Mouse (Mus musculus): ENCODE measurements around the gene Soat1. TPM values are rescaled to one million over a fixed set of nuclear protein-coding genes. Genes with fewer than 3 reads are reported as not detected.
"Not testable (repeated sequence)": the region's sequence is repeated elsewhere in the genome, so short reads cannot be mapped to it uniquely, and the experiment has no call there.

Soat1 gene
- polyA plus RNA-seq (2015; fragmentation: Nextera tagmentation; extraction: Ambion mirVana), result 84.4 and 93.9 TPM in 2 replicates

GRCm38 (mm10) chr1:156473961-156474503, at the start of gene Soat1:
TSS of gene Soat1 (minus strand) at chr1:156474331.
- H3K27me3 ChIP-seq (replicated peaks; ENCODE audit: control insufficient read depth, insufficient read depth, low read length), result no peaks in the 10 kb centered on the region
- peak within 1 kb of the TSS; percentile 71 for H3K4me2 ChIP-seq (ENCODE audit: low read depth, low read length)
- H3K9me3 ChIP-seq (ENCODE audit: control insufficient read depth, low read length), result no peaks in the 10 kb centered on the region
- peak within 1 kb of the TSS; percentile 89 for H3K9ac ChIP-seq (ENCODE audit: low read depth, low read length)
- peaks cover 11% of the 10 kb centered on the region for H3K4me1 ChIP-seq (ENCODE audit: control insufficient read depth, insufficient read depth, low read length)
- peak; percentile 81 for ATAC-seq
- no peaks in the 10 kb centered on the region for H3K36me3 ChIP-seq (ENCODE audit: control insufficient read depth, insufficient read depth, low read length)
- peak within 1 kb of the TSS; percentile 90 for H3K4me3 ChIP-seq (ENCODE audit: low read length)
- peak within 1 kb of the TSS; percentile 91 for H3K27ac ChIP-seq (ENCODE audit: low read length)
- WGBS, result under 1% methylated on average over 44 of the region's 46 CpGs

- H3K4me2 ChIP-seq (ENCODE audit: low read depth, low read length); H3K27ac ChIP-seq (ENCODE audit: low read length); H3K4me1 ChIP-seq (ENCODE audit: control insufficient read depth, insufficient read depth, low read length); H3K9me3 ChIP-seq (ENCODE audit: control insufficient read depth, low read length); ATAC-seq; H3K36me3 ChIP-seq (ENCODE audit: control insufficient read depth, insufficient read depth, low read length); H3K4me3 ChIP-seq (ENCODE audit: low read length); H3K27me3 ChIP-seq (replicated peaks; ENCODE audit: control insufficient read depth, insufficient read depth, low read length); H3K9ac ChIP-seq (ENCODE audit: low read depth, low read length): not testable (repeated sequence)
- 93% methylated on average over 21 of the region's 22 CpGs for WGBS
Observed at GRCm38 (mm10) chr1:156523842-156524241, 49.7 kb upstream of the Soat1 start, which contains the start of gene Gm10031. TSS of gene Gm10031 (plus strand) at chr1:156524012.

GRCm38 (mm10) chr1:156521796-156522517, 47.8 kb upstream of the Soat1 start:
- H3K4me1 ChIP-seq (ENCODE audit: control insufficient read depth, insufficient read depth, low read length), result no peaks in the 10 kb centered on the region
- peak; percentile 85 for ATAC-seq
- H3K9me3 ChIP-seq (ENCODE audit: control insufficient read depth, low read length), result no peaks in the 10 kb centered on the region
- H3K4me2 ChIP-seq (ENCODE audit: low read depth, low read length), result peak overlapping the region; percentile 40
- 54% methylated on average over 15 of the region's 15 CpGs for WGBS
- peak overlapping the region; percentile 46; the same call in 1 of the 2 replicates for H3K9ac ChIP-seq (ENCODE audit: low read depth, low read length)
- H3K27me3 ChIP-seq (replicated peaks; ENCODE audit: control insufficient read depth, insufficient read depth, low read length), result no peaks in the 10 kb centered on the region
- H3K4me3 ChIP-seq (ENCODE audit: low read length), result 0 out of 2 replicates have a peak overlapping the region, but pooled peaks have one; percentile 5
- H3K36me3 ChIP-seq (ENCODE audit: control insufficient read depth, insufficient read depth, low read length), result no peaks in the 10 kb centered on the region
- peak overlapping the region; percentile 78 for H3K27ac ChIP-seq (ENCODE audit: low read length)

DNA sequence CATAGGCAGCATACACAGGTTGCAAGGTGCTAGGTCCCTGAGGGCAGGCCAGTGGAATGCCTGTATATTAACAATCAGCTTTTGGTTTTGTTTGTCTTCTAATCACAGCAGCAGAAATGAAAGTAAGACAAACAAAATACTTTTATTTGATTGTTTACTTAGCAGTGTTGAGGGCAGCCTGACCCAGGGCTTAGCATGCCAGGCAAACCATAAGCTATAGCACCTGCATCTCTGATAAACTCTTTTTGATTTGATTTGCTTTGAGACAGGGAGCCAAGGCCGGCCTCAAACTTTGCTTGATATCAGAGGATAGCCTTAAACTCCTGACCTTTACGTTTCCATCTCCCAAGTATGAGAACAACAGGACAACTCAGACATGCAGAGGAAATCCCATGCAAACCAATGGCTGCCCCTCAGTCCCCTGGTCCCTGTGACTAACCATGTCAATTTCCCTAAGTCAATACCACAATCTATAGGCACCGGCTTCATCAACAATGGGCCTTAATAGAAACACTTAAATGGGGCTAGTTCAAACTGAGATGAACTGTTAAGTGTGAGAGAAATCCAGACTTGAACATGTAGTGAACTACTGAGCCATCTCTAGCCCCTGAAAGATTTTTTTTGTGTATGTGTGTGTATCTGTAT, 46.1 kb upstream of the Soat1 start:
- WGBS, result 61% methylated on average over 3 of the region's 3 CpGs
- H3K27me3 ChIP-seq (replicated peaks; ENCODE audit: control insufficient read depth, insufficient read depth, low read length), result no peaks in the 10 kb centered on the region
- no peaks in the 10 kb centered on the region for H3K4me1 ChIP-seq (ENCODE audit: control insufficient read depth, insufficient read depth, low read length)
- H3K4me2 ChIP-seq (ENCODE audit: low read depth, low read length), result no peak overlapping the region
- no peaks in the 10 kb centered on the region for H3K36me3 ChIP-seq (ENCODE audit: control insufficient read depth, insufficient read depth, low read length)
- no peak for ATAC-seq
- H3K9me3 ChIP-seq (ENCODE audit: control insufficient read depth, low read length), result no peaks in the 10 kb centered on the region
- H3K4me3 ChIP-seq (ENCODE audit: low read length), result no peak overlapping the region
- no peak overlapping the region for H3K27ac ChIP-seq (ENCODE audit: low read length)
- no peak overlapping the region for H3K9ac ChIP-seq (ENCODE audit: low read depth, low read length)

GRCm38 (mm10) chr1:156507753-156508152, 33.6 kb upstream of the Soat1 start:
- Histone ChIP-seq H3K4me2 (ENCODE audit: low read depth, low read length) (no peak overlapping the region), H3K27ac (ENCODE audit: low read length) (no peak overlapping the region), H3K36me3 (ENCODE audit: control insufficient read depth, insufficient read depth, low read length) (no peaks in the 10 kb centered on the region), H3K4me3 (ENCODE audit: low read length) (no peak overlapping the region), H3K9me3 (ENCODE audit: control insufficient read depth, low read length) (no peaks in the 10 kb centered on the region), H3K9ac (ENCODE audit: low read depth, low read length) (no peak overlapping the region), H3K27me3 (replicated peaks; ENCODE audit: control insufficient read depth, insufficient read depth, low read length) (no peaks in the 10 kb centered on the region), H3K4me1 (ENCODE audit: control insufficient read depth, insufficient read depth, low read length) (no peaks in the 10 kb centered on the region)
- 85% methylated on average over 3 of the region's 3 CpGs for WGBS
- ATAC-seq, result no peak

DNA sequence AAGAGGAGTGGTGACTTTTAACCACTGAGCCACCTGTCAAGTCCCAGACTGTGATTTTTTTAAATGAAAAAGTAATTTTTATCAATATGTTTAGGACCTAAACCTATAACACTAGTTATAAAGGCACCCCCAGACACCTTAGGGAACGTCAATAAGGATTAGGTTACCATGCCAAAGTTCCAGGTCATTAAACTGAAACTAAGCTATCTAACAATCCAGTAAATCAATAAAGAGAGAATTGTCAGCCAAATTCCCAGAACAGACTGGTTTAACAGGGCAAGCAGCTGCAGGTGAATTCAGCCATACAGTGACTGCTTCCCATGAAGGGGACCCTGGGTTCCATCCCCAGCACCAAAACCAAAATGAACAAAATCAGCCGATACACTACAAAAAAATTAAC, 31.8 kb upstream of the Soat1 start:
- no peak overlapping the region for H3K27ac ChIP-seq (ENCODE audit: low read length)
- no peak overlapping the region for H3K4me2 ChIP-seq (ENCODE audit: low read depth, low read length)
- WGBS, result 80% methylated on average over 2 of the region's 2 CpGs
- H3K4me3 ChIP-seq (ENCODE audit: low read length), result no peak overlapping the region
- H3K9ac ChIP-seq (ENCODE audit: low read depth, low read length), result no peak overlapping the region
- H3K9me3 ChIP-seq (ENCODE audit: control insufficient read depth, low read length), result no peaks in the 10 kb centered on the region
- H3K36me3 ChIP-seq (ENCODE audit: control insufficient read depth, insufficient read depth, low read length), result no peaks in the 10 kb centered on the region
- ATAC-seq, result no peak
- H3K27me3 ChIP-seq (replicated peaks; ENCODE audit: control insufficient read depth, insufficient read depth, low read length), result no peaks in the 10 kb centered on the region
- no peaks in the 10 kb centered on the region for H3K4me1 ChIP-seq (ENCODE audit: control insufficient read depth, insufficient read depth, low read length)

DNA sequence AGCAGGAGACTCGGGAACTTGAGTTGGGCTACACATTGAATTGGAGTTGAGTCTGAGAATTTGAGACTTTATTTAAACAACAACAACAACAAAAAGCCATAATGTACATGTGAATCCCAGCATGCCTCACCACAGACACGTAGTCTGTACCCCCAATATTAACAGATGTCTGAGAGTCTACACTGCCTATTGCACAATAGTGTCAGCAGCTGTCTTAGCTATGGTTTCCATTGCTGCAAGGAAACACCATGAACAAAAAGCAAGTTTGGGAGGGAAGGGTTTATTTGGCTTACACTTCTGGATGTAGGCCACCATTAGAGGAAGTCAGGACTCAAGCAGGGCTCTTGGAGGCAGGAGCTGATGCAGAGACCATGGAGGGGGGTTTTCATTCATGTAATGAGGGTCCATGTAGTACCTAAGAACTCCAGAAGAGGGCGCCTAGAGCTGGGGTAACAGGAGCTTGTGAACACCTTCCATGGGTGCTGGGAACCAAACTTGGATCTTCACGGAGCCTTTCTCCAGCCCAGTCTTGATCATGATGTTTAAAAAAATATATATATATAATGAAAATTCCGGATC, 30.9 kb upstream of the Soat1 start:
- ATAC-seq, result no peak
- Histone ChIP-seq H3K9ac (ENCODE audit: low read depth, low read length) (no peak overlapping the region), H3K9me3 (ENCODE audit: control insufficient read depth, low read length) (no peaks in the 10 kb centered on the region), H3K36me3 (ENCODE audit: control insufficient read depth, insufficient read depth, low read length) (no peaks in the 10 kb centered on the region), H3K27ac (ENCODE audit: low read length) (no peak overlapping the region), H3K4me1 (ENCODE audit: control insufficient read depth, insufficient read depth, low read length) (no peaks in the 10 kb centered on the region), H3K27me3 (replicated peaks; ENCODE audit: control insufficient read depth, insufficient read depth, low read length) (no peaks in the 10 kb centered on the region), H3K4me2 (ENCODE audit: low read depth, low read length) (no peak overlapping the region), H3K4me3 (ENCODE audit: low read length) (no peak overlapping the region)
- 74% methylated on average over 5 of the region's 5 CpGs for WGBS

DNA sequence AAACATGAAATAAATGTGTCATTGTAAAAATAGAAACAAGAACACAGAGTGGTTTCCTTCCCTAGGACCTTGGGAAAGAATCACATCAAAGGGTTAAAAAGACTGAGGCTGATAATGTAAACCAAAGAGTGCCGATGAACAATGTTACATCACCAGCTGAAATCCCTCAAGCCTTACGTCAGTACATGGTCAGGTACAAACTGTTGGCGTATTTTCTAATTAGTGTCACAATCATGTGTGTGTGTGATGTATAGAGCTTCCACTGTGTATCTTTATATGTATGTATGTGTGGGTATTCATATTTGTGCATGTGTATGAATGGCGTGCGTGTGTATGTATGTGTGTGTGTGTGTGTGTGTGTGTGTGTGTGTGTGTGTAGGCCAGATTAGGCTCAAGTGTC, 22.8 kb upstream of the Soat1 start:
- Histone ChIP-seq H3K9me3 (ENCODE audit: control insufficient read depth, low read length) (no peaks in the 10 kb centered on the region), H3K4me1 (ENCODE audit: control insufficient read depth, insufficient read depth, low read length) (no peaks in the 10 kb centered on the region), H3K9ac (ENCODE audit: low read depth, low read length) (no peak overlapping the region), H3K27me3 (replicated peaks; ENCODE audit: control insufficient read depth, insufficient read depth, low read length) (no peaks in the 10 kb centered on the region), H3K27ac (ENCODE audit: low read length) (no peak overlapping the region), H3K4me2 (ENCODE audit: low read depth, low read length) (no peak overlapping the region), H3K4me3 (ENCODE audit: low read length) (no peak overlapping the region), H3K36me3 (ENCODE audit: control insufficient read depth, insufficient read depth, low read length) (no peaks in the 10 kb centered on the region)
- ATAC-seq, result no peak
- WGBS, result 66% methylated on average over 5 of the region's 5 CpGs

DNA sequence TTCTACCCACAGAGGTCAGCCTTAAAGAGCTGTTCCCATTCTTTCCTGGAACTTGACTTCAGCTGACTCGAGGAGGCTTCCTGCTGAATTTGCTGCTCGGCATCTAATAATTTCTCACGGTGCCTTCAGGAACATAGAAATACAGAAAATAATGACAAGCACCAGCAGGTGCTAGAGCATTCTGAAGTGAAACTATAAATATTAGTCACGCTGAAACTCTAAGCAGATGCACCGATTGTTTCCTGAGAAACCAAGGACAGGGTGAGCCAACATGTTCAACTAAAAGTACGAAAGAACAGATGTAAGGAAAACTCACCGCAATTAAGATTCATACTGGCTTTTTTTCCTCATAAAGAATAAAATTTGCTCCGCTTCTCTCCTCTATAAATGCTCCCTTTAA, 20.9 kb upstream of the Soat1 start:
- ATAC-seq, result no peak
- Histone ChIP-seq H3K4me3 (ENCODE audit: low read length) (no peak overlapping the region), H3K9me3 (ENCODE audit: control insufficient read depth, low read length) (no peaks in the 10 kb centered on the region), H3K36me3 (ENCODE audit: control insufficient read depth, insufficient read depth, low read length) (no peaks in the 10 kb centered on the region), H3K27ac (ENCODE audit: low read length) (no peak overlapping the region), H3K27me3 (replicated peaks; ENCODE audit: control insufficient read depth, insufficient read depth, low read length) (no peaks in the 10 kb centered on the region), H3K4me2 (ENCODE audit: low read depth, low read length) (no peak overlapping the region), H3K9ac (ENCODE audit: low read depth, low read length) (no peak overlapping the region), H3K4me1 (ENCODE audit: control insufficient read depth, insufficient read depth, low read length) (no peaks in the 10 kb centered on the region)
- 81% methylated on average over 8 of the region's 8 CpGs for WGBS

Data from intestine, embryonic 16.5 days (tissue).